9 mouse cellular contexts compared by ENCODE assay signal in genomic region chr2:157559858-157560257, GRCm38 (mm10). TPM values are rescaled to one million over a fixed set of nuclear protein-coding genes. Genes with fewer than 3 reads are reported as not detected.
DNase-seq lines count a peak whose midpoint lies in the region; ATAC-seq and TF ChIP-seq lines count a peak whose summit lies in the region.
"Had no signal": no experiment of that assay in that cellular context is flagged by ENCODE, and none has a peak within 500 bp of the region (broad histone marks: within the 10 kb centered on the region; RNA-seq: fewer than 3 reads in every experiment).

Gene Nnat (plus strand): TSS chr2:157560078.

- H3K27me3 ChIP-seq in ES-Bruce4 (ENCODE audit: control insufficient read depth, insufficient read depth, low read length, poor library complexity, severe bottlenecking), result no peaks in the 10 kb centered on the region
- no peaks in the 10 kb centered on the region for H3K27me3 ChIP-seq in hindbrain, embryonic 10.5 days (ENCODE audit: insufficient read depth, poor library complexity, severe bottlenecking)
- no peaks in the 10 kb centered on the region for H3K27me3 ChIP-seq in limb, embryonic 13.5 days
- no peaks in the 10 kb centered on the region for H3K27me3 ChIP-seq in neural tube, embryonic 14.5 days (ENCODE audit: control insufficient read depth, insufficient read depth, low read length)
- H3K27me3 ChIP-seq: CH12.LX had no signal

- DNase-seq in gastrocnemius, postnatal 4 days (ENCODE audit: low spot score in 2 of 2), result no peak
- DNase-seq in gastrocnemius, postnatal 25 days, result no peak
- DNase-seq in cerebellum, postnatal 14 days, result peak; percentile 83
- peak; percentile 86 for DNase-seq in hindbrain, embryonic 10.5 days (ENCODE audit: low spot score)
- no peak for DNase-seq in urinary bladder, postnatal 10 days (ENCODE audit: low spot score)

- H3K9ac ChIP-seq in ES-Bruce4 (ENCODE audit: low read depth, poor library complexity, severe bottlenecking), result peak within 1 kb of the TSS; percentile 62
- H3K9ac ChIP-seq in limb, embryonic 13.5 days, result peak within 1 kb of the TSS; percentile 74
- peak within 1 kb of the TSS; percentile 86 for H3K9ac ChIP-seq in neural tube, embryonic 14.5 days (replicated peaks; ENCODE audit: low read depth, low read length)

- peaks cover 41% of the 10 kb centered on the region for H3K9me3 ChIP-seq in ES-Bruce4 (replicated peaks; ENCODE audit: control insufficient read depth, insufficient read depth, low read length, poor library complexity, severe bottlenecking)
- H3K9me3 ChIP-seq in hindbrain, embryonic 10.5 days, result peaks cover 50% of the 10 kb centered on the region
- peaks cover 65% of the 10 kb centered on the region for H3K9me3 ChIP-seq in limb, embryonic 13.5 days
- H3K9me3 ChIP-seq in neural tube, embryonic 14.5 days (ENCODE audit: control insufficient read depth, low read length), result peaks cover 2% of the 10 kb centered on the region

- peak within 1 kb of the TSS; percentile 70 for H3K4me2 ChIP-seq in limb, embryonic 13.5 days (replicated peaks)
- H3K4me2 ChIP-seq in neural tube, embryonic 14.5 days (ENCODE audit: low read depth, low read length), result peak within 1 kb of the TSS; percentile 72

- H3K4me3 ChIP-seq in ES-Bruce4 (ENCODE audit: low read depth, low read length), result peak within 1 kb of the TSS; percentile 51
- H3K4me3 ChIP-seq in hindbrain, embryonic 10.5 days, result peak within 1 kb of the TSS; percentile 57
- H3K4me3 ChIP-seq in limb, embryonic 13.5 days, result peak within 1 kb of the TSS; percentile 56
- peak within 1 kb of the TSS; percentile 55 for H3K4me3 ChIP-seq in neural tube, embryonic 14.5 days (ENCODE audit: low read depth, low read length)

- H3K4me1 ChIP-seq in ES-Bruce4 (ENCODE audit: control insufficient read depth, insufficient read depth, low read length), result peaks cover 2% of the 10 kb centered on the region
- peaks cover 71% of the 10 kb centered on the region for H3K4me1 ChIP-seq in hindbrain, embryonic 10.5 days (replicated peaks)
- peaks cover 64% of the 10 kb centered on the region for H3K4me1 ChIP-seq in limb, embryonic 13.5 days
- H3K4me1 ChIP-seq in neural tube, embryonic 14.5 days (ENCODE audit: control insufficient read depth, insufficient read depth, low read length), result peaks cover 14% of the 10 kb centered on the region

- no peak within 1 kb of the TSS for H3K27ac ChIP-seq in ES-Bruce4 (ENCODE audit: insufficient read depth, low read length)
- H3K27ac ChIP-seq in hindbrain, embryonic 10.5 days, result peak within 1 kb of the TSS; percentile 87
- H3K27ac ChIP-seq in limb, embryonic 13.5 days, result peak within 1 kb of the TSS; percentile 77
- H3K27ac ChIP-seq in neural tube, embryonic 14.5 days (ENCODE audit: low read depth, low read length), result peak within 1 kb of the TSS; percentile 85

- WGBS in hindbrain, embryonic 10.5 days, result 50% methylated on average over 27 of the region's 27 CpGs
- 61% methylated on average over 27 of the region's 27 CpGs for WGBS in limb, embryonic 13.5 days
- WGBS in neural tube, embryonic 14.5 days, result 51% methylated on average over 27 of the region's 27 CpGs

- peaks cover 18% of the 10 kb centered on the region for H3K36me3 ChIP-seq in ES-Bruce4 (ENCODE audit: control insufficient read depth, insufficient read depth, low read length, poor library complexity, severe bottlenecking)
- H3K36me3 ChIP-seq in hindbrain, embryonic 10.5 days, result peaks cover 87% of the 10 kb centered on the region
- peaks cover 74% of the 10 kb centered on the region for H3K36me3 ChIP-seq in limb, embryonic 13.5 days
- H3K36me3 ChIP-seq in neural tube, embryonic 14.5 days (ENCODE audit: control insufficient read depth, insufficient read depth, low read length), result peaks cover 8% of the 10 kb centered on the region; the same call in 1 of the 2 replicates

- no peak for TF ChIP-seq POLR2A in ES-Bruce4 (IDR thresholded peaks at IDR 0.05; ENCODE audit: insufficient read depth, low read length)

- TF ChIP-seq EP300 in ES-Bruce4 (IDR thresholded peaks at IDR 0.05; ENCODE audit: insufficient read depth, low read depth, low read length), result no peak

- ATAC-seq in limb, embryonic 13.5 days (ENCODE audit: low FRiP score, low read depth), result 0 out of 2 replicates have a peak, but pooled peaks have one; percentile 28
- ATAC-seq in neural tube, embryonic 14.5 days (ENCODE audit: low read depth), result peak; percentile 60

- TF ChIP-seq CTCF in ES-Bruce4 (IDR thresholded peaks at IDR 0.05; ENCODE audit: low read depth, low read length), result no peak

RNA-seq across cellular contexts. Expression of gene Nnat, which starts in this region (rescaled TPM):
- total RNA-seq in gastrocnemius, postnatal 4 days (2021), result 10 to 100 TPM; 20.2 to 41.1 TPM
- total RNA-seq in gastrocnemius, postnatal 25 days (2021), result 10 to 100 TPM in 1 of 2 experiments, 1 to 10 TPM in 1; 1.3 to 49.1 TPM
- polyA plus RNA-seq in ES-Bruce4 (2011; ENCODE audit: insufficient read depth, insufficient read length, low read depth, missing spikeins), result 42.8 and 48.6 TPM in 2 replicates
- polyA plus RNA-seq in hindbrain, embryonic 10.5 days (2016; fragmentation: Nextera tagmentation; extraction: Ambion mirVana), result 1,503 and 2,739 TPM in 2 replicates
- 993 and 1,087 TPM in 2 replicates for polyA plus RNA-seq in limb, embryonic 13.5 days (2015; fragmentation: Nextera tagmentation; extraction: Ambion mirVana)
- 2,798 and 3,566 TPM in 2 replicates for polyA plus RNA-seq in neural tube, embryonic 14.5 days (2014; fragmentation: Nextera tagmentation; extraction: Ambion mirVana)

Comparison
In these comparisons a context has a peak if more than half of its experiments do, and no peak if none do; other contexts are left out.
1. RNA of gene Nnat (polyA plus RNA-seq): 2,798 to 3,566 TPM in neural tube, embryonic 14.5 days, 1,503 to 2,739 TPM in hindbrain, embryonic 10.5 days and 993 to 1,087 TPM in limb, embryonic 13.5 days; 42.8 to 48.6 TPM in ES-Bruce4; every median in the first group is over 10 times any median in the second.
2. DNase-seq: peak in cerebellum, postnatal 14 days (2 of 2) and hindbrain, embryonic 10.5 days (single experiment); none in gastrocnemius, postnatal 4 days (0 of 2), gastrocnemius, postnatal 25 days (single experiment) and urinary bladder, postnatal 10 days (single experiment).
3. Peak in every context shown above with its lines, with median percentiles within 50 percentile points of each other: H3K4me3 ChIP-seq and H3K9ac ChIP-seq.